Mouse (Mus musculus) heart, embryonic 15.5 days (tissue): ENCODE results near the gene Pccb. TPM values are rescaled to one million over a fixed set of nuclear protein-coding genes. Genes with fewer than 3 reads are reported as not detected.

Source experiments
- polyA plus RNA-seq: library from polyadenylated mRNA; unstranded; fragments of >200 nt; fragmentation: Nextera tagmentation; extraction: Ambion mirVana; gene quantifications from 2 replicates; pipeline ENCODE4 v1.2.1, GENCODE M21; 2015

Gene Pccb
- polyA plus RNA-seq, 1 experiment from 2014 or later, result 22.3 TPM

Other genes with a start within 250 kb of the Pccb start
- 3.4 and 3.6 TPM in 2 replicates for gene Msl2, start 39.2 kb upstream of the Pccb start, polyA plus RNA-seq
- 75.1 and 84.7 TPM in 2 replicates for gene Ppp2r3a, start 216.9 kb upstream of the Pccb start, polyA plus RNA-seq